Mouse (Mus musculus) kidney, postnatal 25 days (tissue): Measurements from ENCODE around the gene Apmap.
A peak's percentile ranks its signal among the peaks of the same experiment; 100 is the strongest.

Experiments
- DNase-seq, 2 experiments: peaks; one replicate each; pipeline ENCODE4 v3.0.0; 2021; ENCODE audit warnings: mixed read lengths in 2 of 2

Apmap gene

GRCm38 (mm10) chr2:150608087-150608799 is at the start of gene Apmap:
Gene Apmap, minus strand, starts transcription at chr2:150608567.
- DNase-seq = peak; percentile 97 to 99

GRCm38 (mm10) chr2:150656975-150657768 is 48.8 kb upstream of the Apmap start:
- DNase-seq = no peak

- DNase-seq = no peak
These were observed 47.7 kb upstream of the Apmap start for GRCm38 (mm10) chr2:150656112-150656511.

DNA sequence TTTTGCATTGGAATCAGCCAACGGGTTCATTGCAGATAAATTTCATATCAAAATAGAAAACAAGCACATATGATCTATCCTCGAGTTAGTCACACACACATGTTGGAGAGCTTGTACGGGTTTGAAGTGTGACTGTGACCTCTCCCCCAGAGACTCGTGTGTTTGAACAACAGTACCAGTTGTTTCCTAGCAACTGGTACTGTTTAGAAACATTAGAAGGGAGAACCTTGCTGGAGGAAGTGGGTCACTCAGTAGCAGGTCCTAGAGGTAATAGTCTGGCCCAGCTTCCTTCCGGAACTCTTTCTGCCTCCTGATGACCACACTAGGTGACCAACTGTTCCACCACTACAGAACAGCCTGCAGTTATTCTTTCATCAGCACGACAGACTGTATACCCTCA is 46.9 kb upstream of the Apmap start:
- DNase-seq = no peak

- peak; percentile 71 to 85 for DNase-seq
These were observed 46.4 kb upstream of the Apmap start for GRCm38 (mm10) chr2:150654814-150655213.

DNA sequence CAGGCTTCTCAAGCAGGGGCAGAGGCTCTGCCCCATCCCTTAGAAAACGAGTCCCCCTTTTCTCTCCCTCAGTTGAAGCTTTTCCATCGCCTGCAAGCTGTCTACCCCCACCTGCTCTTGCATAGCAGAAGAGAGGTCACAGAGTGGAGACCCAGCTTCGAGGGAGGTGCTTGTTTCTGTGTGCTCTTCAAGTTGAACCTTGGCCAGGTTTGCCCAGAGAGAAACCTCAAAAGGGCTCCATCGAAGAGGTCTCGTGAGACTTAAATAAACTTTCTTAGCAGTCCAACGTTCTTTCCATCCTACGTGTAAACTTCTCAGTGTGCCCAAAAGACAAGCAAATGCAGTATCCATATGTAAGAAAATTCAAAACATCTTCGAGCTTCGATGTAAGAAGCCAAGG is 43.0 kb upstream of the Apmap start:
- DNase-seq = peak; percentile 39 to 64

DNA sequence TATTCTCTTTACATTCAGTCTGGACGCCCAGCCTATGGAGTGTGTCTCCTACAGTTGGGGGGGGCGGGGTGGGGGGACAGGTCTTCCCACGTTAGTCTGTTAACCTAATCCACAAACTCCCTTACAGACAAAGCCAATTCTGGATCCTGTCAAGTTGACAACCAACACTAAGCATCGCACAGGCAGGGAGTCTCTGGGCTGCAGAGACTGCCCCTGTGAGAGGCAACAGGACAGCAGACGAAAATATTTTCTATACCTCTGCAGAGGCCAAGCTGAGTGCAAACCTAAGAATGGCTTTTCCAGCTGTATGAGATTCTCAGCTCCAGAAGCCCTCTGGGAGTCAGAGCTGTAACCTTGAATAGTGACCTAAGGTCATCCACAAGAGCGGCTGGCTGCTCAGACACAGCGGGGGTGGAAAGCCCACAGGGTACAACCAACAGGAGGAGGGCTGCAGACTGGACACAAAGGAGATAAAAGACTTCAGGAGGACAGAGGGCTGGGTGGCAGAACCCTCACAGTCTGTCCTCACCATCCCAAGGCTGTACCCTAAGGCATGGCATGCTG is 42.2 kb upstream of the Apmap start:
- DNase-seq = peak in 1 of 2 experiments; percentile 37

- peak; percentile 28 to 52 for DNase-seq
These were observed 40.0 kb upstream of the Apmap start for GRCm38 (mm10) chr2:150648300-150648895.

DNA sequence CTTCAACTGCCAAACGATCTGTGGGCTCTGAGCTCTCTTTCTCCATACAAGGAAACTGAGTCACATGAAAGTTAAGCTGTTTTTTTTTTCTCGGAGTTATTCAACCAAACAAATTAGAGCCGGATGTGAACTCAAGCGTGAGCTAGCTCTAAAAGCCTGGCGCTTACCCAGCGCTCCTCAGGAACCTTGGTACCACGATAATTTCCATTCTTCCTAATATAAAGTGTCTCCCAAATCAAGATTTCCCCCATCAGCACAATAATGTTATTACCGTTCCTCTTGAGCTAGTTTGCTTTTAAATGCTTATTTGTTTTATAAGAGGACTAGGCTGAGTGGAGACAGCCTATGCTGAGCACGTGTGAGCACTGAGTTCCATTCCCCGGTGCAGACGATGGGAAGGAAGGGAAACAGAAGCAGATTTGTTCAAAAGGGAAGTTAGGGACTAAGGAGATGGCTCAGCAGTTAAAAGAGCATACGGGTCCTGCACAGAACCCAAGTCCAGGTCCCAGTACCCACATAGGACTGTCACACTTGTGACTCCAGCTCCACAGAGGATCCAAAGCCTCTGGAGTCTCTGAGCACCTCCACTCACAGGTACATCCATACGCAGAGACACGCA is 39.4 kb upstream of the Apmap start:
- DNase-seq = peak; percentile 67 to 68

DNA sequence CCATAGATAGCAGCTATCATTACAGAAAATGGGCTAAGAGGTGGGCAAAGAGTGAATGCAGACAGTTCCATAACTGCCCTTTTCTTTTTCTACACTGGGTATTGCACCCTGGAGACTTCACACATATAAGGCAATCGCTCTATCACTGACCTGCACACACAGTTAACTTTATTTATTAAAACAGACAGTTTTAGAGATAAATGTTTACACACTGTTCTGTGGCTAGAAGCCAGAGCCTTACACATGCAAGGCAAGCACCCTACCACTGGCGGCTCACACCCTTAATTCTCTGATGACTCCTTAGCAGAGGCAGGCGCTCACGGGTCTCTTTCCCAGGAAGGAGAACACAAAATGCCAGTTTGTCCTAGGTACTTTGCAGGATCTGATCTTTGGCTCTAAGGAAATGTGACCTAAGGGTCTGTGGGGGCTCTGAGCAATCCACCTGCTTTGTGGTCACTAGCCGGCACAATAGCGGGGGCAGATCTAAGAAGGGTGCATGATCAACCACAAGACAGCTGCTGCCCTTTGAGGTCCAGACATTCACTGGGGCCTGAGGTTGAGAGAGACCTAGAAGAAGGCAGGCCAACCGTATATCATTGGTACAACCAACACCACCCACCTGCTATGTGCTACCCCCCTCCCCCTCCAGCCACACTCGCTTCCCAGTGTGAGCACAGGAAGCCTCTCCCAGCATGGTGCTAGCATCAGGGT is 38.2 kb upstream of the Apmap start:
- no peak for DNase-seq

- DNase-seq = no peak
These were observed 36.9 kb upstream of the Apmap start for GRCm38 (mm10) chr2:150645225-150645624.

GRCm38 (mm10) chr2:150643726-150644415 is 35.5 kb upstream of the Apmap start:
- no peak for DNase-seq

GRCm38 (mm10) chr2:150643166-150643565 is 34.8 kb upstream of the Apmap start:
- DNase-seq = no peak

DNA sequence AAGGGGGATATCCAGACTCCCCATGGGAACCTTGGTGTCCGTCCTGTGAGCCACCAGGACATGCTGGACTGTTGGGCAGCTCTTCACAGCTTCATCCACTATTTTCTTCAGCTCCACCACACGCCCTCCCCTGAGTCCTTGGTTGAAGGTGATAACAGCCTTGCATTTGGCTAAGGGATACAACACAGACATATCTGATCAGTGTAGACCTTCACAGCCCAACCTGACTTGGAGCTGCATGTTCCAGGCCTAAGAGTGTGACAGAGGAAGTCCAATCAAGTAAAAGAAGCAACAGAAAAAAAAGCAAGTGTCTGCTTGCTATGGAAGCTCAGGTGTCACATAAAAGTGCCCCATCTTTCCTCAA is 30.0 kb upstream of the Apmap start:
- DNase-seq = no peak

GRCm38 (mm10) chr2:150637702-150638369 is 29.5 kb upstream of the Apmap start:
- DNase-seq = no peak

DNA sequence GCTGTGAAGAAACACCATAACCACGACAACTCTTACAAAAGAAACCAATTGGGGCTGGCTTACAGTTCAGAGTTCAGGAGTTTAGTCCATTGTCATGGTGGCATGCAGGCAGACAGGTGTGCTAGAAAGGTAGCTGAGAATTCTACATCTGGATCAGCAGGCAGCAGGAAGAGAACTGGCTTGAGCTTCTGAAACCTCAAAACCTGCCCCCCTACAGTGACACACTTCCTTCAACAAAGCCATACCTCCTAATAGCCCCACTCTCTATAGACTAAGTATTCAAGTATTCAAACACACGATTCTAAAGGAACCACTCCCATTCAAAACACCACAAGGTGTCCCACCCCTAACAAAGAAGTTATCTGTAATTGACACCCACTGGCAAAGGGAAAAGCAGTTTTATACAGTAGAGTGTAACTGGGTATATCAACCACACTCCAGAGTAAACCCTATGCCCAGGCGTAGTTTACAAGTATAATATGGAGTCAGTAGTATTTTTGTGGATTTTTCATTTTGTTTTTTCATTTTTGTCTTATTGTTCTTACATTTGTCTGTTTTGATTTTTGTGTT is 27.6 kb upstream of the Apmap start:
- no peak for DNase-seq

GRCm38 (mm10) chr2:150629255-150629654 is 20.9 kb upstream of the Apmap start:
- DNase-seq = no peak

DNA sequence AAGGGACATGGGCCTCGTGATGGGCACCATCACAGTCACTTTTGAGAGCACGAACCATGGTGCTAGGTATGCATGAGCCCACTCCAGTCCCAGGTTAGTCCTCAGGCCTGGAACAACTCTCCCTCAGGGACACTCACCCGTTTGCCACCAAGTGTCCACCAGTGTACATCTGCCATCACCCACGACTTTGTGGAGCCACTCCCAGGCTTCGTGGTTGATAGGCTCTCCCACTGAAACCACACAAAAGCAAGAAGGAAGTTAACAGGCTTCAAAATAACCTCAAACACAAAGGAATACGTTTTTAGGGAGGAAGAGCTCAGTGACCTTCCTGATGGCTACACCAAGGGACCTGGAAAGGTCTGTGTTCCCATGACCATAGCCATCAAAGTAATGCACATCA is 18.8 kb upstream of the Apmap start:
- DNase-seq = no peak

GRCm38 (mm10) chr2:150624926-150625325 is 16.6 kb upstream of the Apmap start:
- DNase-seq = no peak

GRCm38 (mm10) chr2:150623957-150624356 is 15.6 kb upstream of the Apmap start:
- DNase-seq = no peak

GRCm38 (mm10) chr2:150621698-150622097 is 13.3 kb upstream of the Apmap start:
- DNase-seq = no peak
